Mouse (Mus musculus): ENCODE results near the gene Opcml. TPM values are rescaled to one million over a fixed set of nuclear protein-coding genes. Genes with fewer than 3 reads are reported as not detected.

The Opcml gene
- total RNA-seq, 1 experiment: 0.49 TPM

- in situ Hi-C loops (cut with MboI; ENCODE audit: low sequenced_read_pairs in 2 of 2, unreplicated experiment in 2 of 2): no loop called here
- H3K27ac ChIP-seq (ENCODE audit: insufficient read depth, low read depth, low read length, poor library complexity, severe bottlenecking): no peak overlapping the region
- H3K4me3 ChIP-seq (ENCODE audit: insufficient read depth in 1 of 2, low read depth in 1 of 2, low read length in 2 of 2, poor library complexity in 1 of 2, severe bottlenecking in 1 of 2): no peak overlapping the region
- H3K9me3 ChIP-seq (ENCODE audit: control insufficient read depth, insufficient read depth, low read depth, low read length): no peaks in the 10 kb centered on the region
- TF ChIP-seq MAFK (IDR thresholded peaks at IDR 0.05; ENCODE audit: insufficient read depth, low read depth, low read length) (no peak), CHD2 (IDR thresholded peaks at IDR 0.05; ENCODE audit: low read depth, low read length) (no peak), ZNF384 (IDR thresholded peaks at IDR 0.05; ENCODE audit: low read depth, low read length) (no peak), HCFC1 (IDR thresholded peaks at IDR 0.05; ENCODE audit: borderline replicate concordance, insufficient read depth, low read length) (no peak), ZC3H11A (IDR thresholded peaks at IDR 0.05; ENCODE audit: borderline replicate concordance, low read depth, low read length) (no peak)
- H3K36me3 ChIP-seq (ENCODE audit: control insufficient read depth, insufficient read depth, low read length, poor library complexity, severe bottlenecking): no peaks in the 10 kb centered on the region
- peaks cover 2 to 3% of the 10 kb centered on the region in 2 experiments; a peak in 2 of 4 replicates for H3K4me1 ChIP-seq (ENCODE audit: control insufficient read depth in 2 of 2, insufficient read depth in 2 of 2, low read length in 2 of 2, poor library complexity in 1 of 2)
- DNase-seq (ENCODE audit: low read depth, low spot score): no peak
- no peak overlapping the region for H3K9ac ChIP-seq (ENCODE audit: insufficient read depth, low read depth, low read length, poor library complexity, severe bottlenecking)
Observed at GRCm38 (mm10) chr9:28572136-28572774, 781.7 kb downstream of the Opcml start.

GRCm38 (mm10) chr9:28578730-28579129, 788.2 kb downstream of the Opcml start:
- Histone ChIP-seq H3K9me3 (ENCODE audit: control insufficient read depth, insufficient read depth, low read depth, low read length) (no peaks in the 10 kb centered on the region), H3K4me1 (ENCODE audit: control insufficient read depth in 2 of 2, insufficient read depth in 2 of 2, low read length in 2 of 2, poor library complexity in 1 of 2) (no peaks in the 10 kb centered on the region), H3K9ac (ENCODE audit: insufficient read depth, low read depth, low read length, poor library complexity, severe bottlenecking) (no peak overlapping the region), H3K27ac (ENCODE audit: insufficient read depth, low read depth, low read length, poor library complexity, severe bottlenecking) (no peak overlapping the region), H3K36me3 (ENCODE audit: control insufficient read depth, insufficient read depth, low read length, poor library complexity, severe bottlenecking) (no peaks in the 10 kb centered on the region), H3K4me3 (ENCODE audit: insufficient read depth in 1 of 2, low read depth in 1 of 2, low read length in 2 of 2, poor library complexity in 1 of 2, severe bottlenecking in 1 of 2) (no peak overlapping the region)
- TF ChIP-seq HCFC1 (IDR thresholded peaks at IDR 0.05; ENCODE audit: borderline replicate concordance, insufficient read depth, low read length) (no peak), ZC3H11A (IDR thresholded peaks at IDR 0.05; ENCODE audit: borderline replicate concordance, low read depth, low read length) (no peak), CHD2 (IDR thresholded peaks at IDR 0.05; ENCODE audit: low read depth, low read length) (no peak), MAFK (IDR thresholded peaks at IDR 0.05; ENCODE audit: insufficient read depth, low read depth, low read length) (no peak), ZNF384 (IDR thresholded peaks at IDR 0.05; ENCODE audit: low read depth, low read length) (no peak)
- in situ Hi-C loops (cut with MboI; ENCODE audit: low sequenced_read_pairs in 2 of 2, unreplicated experiment in 2 of 2): no loop called here
- DNase-seq (ENCODE audit: low read depth, low spot score): no peak

GRCm38 (mm10) chr9:28587253-28587652, 796.7 kb downstream of the Opcml start:
- H3K27ac ChIP-seq (ENCODE audit: insufficient read depth, low read depth, low read length, poor library complexity, severe bottlenecking): no peak overlapping the region
- H3K4me3 ChIP-seq (ENCODE audit: insufficient read depth in 1 of 2, low read depth in 1 of 2, low read length in 2 of 2, poor library complexity in 1 of 2, severe bottlenecking in 1 of 2): no peak overlapping the region
- no peaks in the 10 kb centered on the region for H3K36me3 ChIP-seq (ENCODE audit: control insufficient read depth, insufficient read depth, low read length, poor library complexity, severe bottlenecking)
- no peak for DNase-seq (ENCODE audit: low read depth, low spot score)
- TF ChIP-seq CHD2 (IDR thresholded peaks at IDR 0.05; ENCODE audit: low read depth, low read length) (no peak), ZC3H11A (IDR thresholded peaks at IDR 0.05; ENCODE audit: borderline replicate concordance, low read depth, low read length) (no peak), MAFK (IDR thresholded peaks at IDR 0.05; ENCODE audit: insufficient read depth, low read depth, low read length) (no peak), ZNF384 (IDR thresholded peaks at IDR 0.05; ENCODE audit: low read depth, low read length) (no peak), HCFC1 (IDR thresholded peaks at IDR 0.05; ENCODE audit: borderline replicate concordance, insufficient read depth, low read length) (no peak)
- no peaks in the 10 kb centered on the region for H3K4me1 ChIP-seq (ENCODE audit: control insufficient read depth in 2 of 2, insufficient read depth in 2 of 2, low read length in 2 of 2, poor library complexity in 1 of 2)
- in situ Hi-C loops (cut with MboI; ENCODE audit: low sequenced_read_pairs in 2 of 2, unreplicated experiment in 2 of 2): no loop called here
- H3K9ac ChIP-seq (ENCODE audit: insufficient read depth, low read depth, low read length, poor library complexity, severe bottlenecking): no peak overlapping the region
- H3K9me3 ChIP-seq (ENCODE audit: control insufficient read depth, insufficient read depth, low read depth, low read length): no peaks in the 10 kb centered on the region

DNA sequence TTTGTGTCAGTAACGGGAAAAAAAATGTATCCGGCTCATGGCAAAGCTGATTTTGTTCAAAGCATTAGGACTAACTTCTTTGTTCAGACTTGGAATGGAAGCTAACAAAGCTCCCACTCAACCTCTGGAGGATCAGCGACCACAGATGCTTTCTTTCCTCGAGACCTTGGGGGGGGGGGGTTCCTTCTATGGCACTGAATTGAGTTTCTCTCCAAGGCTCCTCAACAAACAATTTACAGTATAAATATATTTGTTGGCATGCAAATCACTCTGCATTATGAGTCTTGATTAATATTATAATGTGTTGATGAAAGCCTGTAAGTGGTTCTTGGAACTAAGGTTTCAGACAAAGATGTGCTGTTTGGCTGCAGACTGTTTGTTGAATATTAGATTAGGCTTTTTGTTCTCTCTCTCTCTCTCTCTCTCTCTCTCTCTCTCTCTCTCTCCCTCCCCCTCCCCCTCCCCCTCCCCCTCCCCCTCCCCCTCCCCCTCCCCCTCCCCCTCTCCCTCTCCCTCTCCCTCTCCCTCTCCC, 797.3 kb downstream of the Opcml start:
- in situ Hi-C loops (cut with MboI; ENCODE audit: low sequenced_read_pairs in 2 of 2, unreplicated experiment in 2 of 2): no loop called here
- no peak for DNase-seq (ENCODE audit: low read depth, low spot score)
- Histone ChIP-seq H3K9ac (ENCODE audit: insufficient read depth, low read depth, low read length, poor library complexity, severe bottlenecking) (no peak overlapping the region), H3K4me3 (ENCODE audit: insufficient read depth in 1 of 2, low read depth in 1 of 2, low read length in 2 of 2, poor library complexity in 1 of 2, severe bottlenecking in 1 of 2) (no peak overlapping the region), H3K36me3 (ENCODE audit: control insufficient read depth, insufficient read depth, low read length, poor library complexity, severe bottlenecking) (no peaks in the 10 kb centered on the region), H3K9me3 (ENCODE audit: control insufficient read depth, insufficient read depth, low read depth, low read length) (no peaks in the 10 kb centered on the region), H3K27ac (ENCODE audit: insufficient read depth, low read depth, low read length, poor library complexity, severe bottlenecking) (no peak overlapping the region), H3K4me1 (ENCODE audit: control insufficient read depth in 2 of 2, insufficient read depth in 2 of 2, low read length in 2 of 2, poor library complexity in 1 of 2) (no peaks in the 10 kb centered on the region)
- TF ChIP-seq HCFC1 (IDR thresholded peaks at IDR 0.05; ENCODE audit: borderline replicate concordance, insufficient read depth, low read length): no peak
- no peak for TF ChIP-seq ZC3H11A (IDR thresholded peaks at IDR 0.05; ENCODE audit: borderline replicate concordance, low read depth, low read length)
- TF ChIP-seq MAFK (IDR thresholded peaks at IDR 0.05; ENCODE audit: insufficient read depth, low read depth, low read length): no peak
- no peak for TF ChIP-seq CHD2 (IDR thresholded peaks at IDR 0.05; ENCODE audit: low read depth, low read length)
- TF ChIP-seq ZNF384 (IDR thresholded peaks at IDR 0.05; ENCODE audit: low read depth, low read length): no peak
